Mouse (Mus musculus) bone marrow macrophage, adult 2 months (primary cell): ENCODE measurements around the gene Hist2h3c1. TPM values are rescaled to one million over a fixed set of nuclear protein-coding genes. Genes with fewer than 3 reads are reported as not detected.
"Not testable (repeated sequence)": the region's sequence is repeated elsewhere in the genome, so short reads cannot be mapped to it uniquely, and the experiment has no call there.

ENCODE experiments used
- H3K27ac ChIP-seq: 2 replicates; pipeline ENCODE4 v1.5.1; 2012; ENCODE audit warnings: low read depth, low read length; ENCODE audit not compliant: insufficient read depth
- H3K4me1 ChIP-seq: 2 replicates; pipeline ENCODE4 v1.6.1; 2012; ENCODE audit warnings: low read length; ENCODE audit not compliant: control insufficient read depth, insufficient read depth
- H3K4me3 ChIP-seq: 2 replicates; pipeline ENCODE4 v1.5.1; 2012; ENCODE audit warnings: mild to moderate bottlenecking, low read length, moderate library complexity; ENCODE audit not compliant: insufficient read depth
- CTCF ChIP-seq: IDR thresholded peaks from 2 replicates; pipeline ENCODE4 v1.5.1; 2012; ENCODE audit warnings: low read depth, mild to moderate bottlenecking, low read length, moderate library complexity
- POLR2A ChIP-seq: IDR thresholded peaks from 2 replicates; pipeline ENCODE4 v1.6.1; 2012; ENCODE audit warnings: mild to moderate bottlenecking, low read depth, low read length, borderline replicate concordance
- polyA plus RNA-seq: library from polyadenylated mRNA; stranded (reverse); fragments of >200 nt; gene quantifications from 2 replicates; pipeline ENCODE4 v1.2.4, GENCODE M21; 2012; ENCODE audit not compliant: missing spikeins, insufficient read depth, insufficient read length

Gene Hist2h3c1
- 4.9 and 7.4 TPM in 2 replicates for polyA plus RNA-seq

- peak within 1 kb of the TSS; percentile 79 for H3K27ac ChIP-seq
- H3K4me1 ChIP-seq = peaks cover 40% of the 10 kb centered on the region
- peak within 1 kb of the TSS; percentile 61 for H3K4me3 ChIP-seq
These were observed at the start of gene Hist2h3c1 for GRCm38 (mm10) chr3:96246427-96246856. Hist2h3c1 (plus strand) TSS chr3:96246685.

DNA sequence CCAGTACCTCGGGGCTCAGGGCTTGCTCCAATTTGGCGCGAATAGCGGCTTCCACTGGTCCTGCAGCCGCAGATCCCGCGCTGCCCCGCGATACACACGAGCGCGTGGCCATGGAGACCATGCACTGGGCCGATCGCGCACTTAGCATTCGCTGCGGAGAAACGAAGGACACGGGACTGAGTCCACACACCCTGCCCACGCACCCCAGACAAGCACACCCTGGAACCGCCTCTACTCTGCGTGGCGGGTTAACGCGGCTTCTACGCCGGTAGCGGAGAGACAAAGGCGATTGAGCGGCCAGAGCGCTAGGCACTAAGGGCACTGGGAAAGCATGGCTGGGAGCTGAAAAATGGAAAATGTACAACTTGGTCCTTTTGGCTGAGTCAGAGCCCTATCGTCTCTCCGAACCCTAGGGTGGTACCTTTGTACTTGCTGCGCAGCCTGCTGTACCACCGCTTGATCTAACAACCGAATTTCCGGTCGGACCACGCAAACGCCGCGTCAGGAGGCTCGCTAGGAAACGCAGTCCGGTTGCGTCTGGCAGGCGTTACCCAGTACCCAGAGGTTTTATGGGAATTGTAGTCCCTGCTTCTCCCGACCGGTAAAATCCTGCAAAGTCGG is 49.2 kb upstream of the Hist2h3c1 start:
- H3K4me1 ChIP-seq = peaks cover 11% of the 10 kb centered on the region
- H3K4me3 ChIP-seq = peak overlapping the region; percentile 77
- TF ChIP-seq POLR2A (0 out of 2 replicates have a peak, but pooled peaks have one; percentile 30), CTCF (no peak)
- H3K27ac ChIP-seq = peak overlapping the region; percentile 62

DNA sequence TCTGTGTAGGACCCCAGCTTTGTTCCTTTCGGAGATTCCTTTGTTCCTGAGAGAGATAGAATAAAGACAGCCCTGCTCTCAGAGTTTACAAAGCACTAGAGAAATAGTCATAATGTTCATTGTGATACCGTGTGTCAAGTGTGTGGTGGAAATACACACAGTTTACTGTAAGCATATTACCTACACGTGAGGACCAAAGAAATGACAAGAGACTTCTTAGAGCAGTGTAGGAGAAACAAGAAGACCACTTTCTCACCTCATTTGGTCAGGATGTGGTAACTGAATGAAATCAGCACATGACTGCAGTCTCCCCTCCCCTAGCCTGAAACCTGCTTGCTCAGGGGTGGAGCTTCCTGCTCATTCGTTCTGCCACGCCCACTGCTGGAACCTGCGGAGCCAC is 48.3 kb upstream of the Hist2h3c1 start:
- Histone ChIP-seq H3K27ac (no peak overlapping the region), H3K4me1 (peaks cover 11% of the 10 kb centered on the region), H3K4me3 (0 out of 2 replicates have a peak overlapping the region, but pooled peaks have one; percentile 9)
- no peak for TF ChIP-seq POLR2A
- no peak for TF ChIP-seq CTCF

- H3K27ac ChIP-seq, H3K4me3 ChIP-seq: not testable (repeated sequence)
- peaks cover 11% of the 10 kb centered on the region for H3K4me1 ChIP-seq
These were observed 47.8 kb upstream of the Hist2h3c1 start for GRCm38 (mm10) chr3:96198601-96199251.

DNA sequence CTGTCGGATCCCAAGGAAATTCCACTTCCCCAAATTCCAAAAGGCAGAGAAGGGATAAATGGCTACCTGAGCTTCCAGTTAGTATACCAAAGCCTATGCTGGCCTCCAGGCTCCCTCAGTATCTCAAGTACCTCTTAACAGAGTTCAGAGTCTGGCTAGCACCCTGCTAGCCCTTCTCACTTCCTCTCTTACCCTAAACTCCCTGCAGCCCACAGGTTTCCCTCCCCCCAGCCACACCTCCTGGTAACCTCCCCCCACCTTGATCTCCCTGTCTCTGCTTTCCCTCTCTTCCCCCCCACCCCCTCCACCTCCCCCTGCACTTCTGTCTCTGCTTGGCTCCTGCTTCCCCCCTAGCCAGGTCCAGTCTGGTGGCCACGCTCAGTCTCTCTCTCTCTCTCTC is 46.8 kb upstream of the Hist2h3c1 start:
- H3K4me3 ChIP-seq = no peak overlapping the region
- no peak for TF ChIP-seq POLR2A
- no peak for TF ChIP-seq CTCF
- H3K4me1 ChIP-seq = peaks cover 11% of the 10 kb centered on the region
- no peak overlapping the region for H3K27ac ChIP-seq

- Histone ChIP-seq H3K27ac (no peak overlapping the region), H3K4me1 (no peaks in the 10 kb centered on the region), H3K4me3 (no peak overlapping the region)
- no peak for TF ChIP-seq POLR2A
- no peak for TF ChIP-seq CTCF
These were observed 38.7 kb upstream of the Hist2h3c1 start for GRCm38 (mm10) chr3:96207819-96208218.

DNA sequence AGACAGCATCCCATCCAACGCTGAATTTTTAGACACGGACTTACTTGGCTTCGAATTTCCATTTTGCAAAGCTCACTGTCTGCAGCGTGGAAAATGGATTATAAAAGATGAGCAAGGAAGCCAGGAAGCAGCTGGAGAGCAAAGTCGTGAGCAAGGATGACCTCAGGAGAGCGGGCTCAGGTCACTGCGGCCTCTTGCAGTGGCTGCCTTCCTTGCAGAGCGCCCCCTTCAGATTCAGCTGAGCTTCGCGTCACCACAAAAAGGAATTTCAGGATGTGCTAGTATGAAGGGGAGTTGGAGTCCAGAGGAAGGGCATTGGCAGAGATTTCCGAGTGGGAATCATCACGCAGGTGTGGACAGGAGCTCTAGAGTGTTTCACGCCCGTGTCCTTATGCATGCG is 37.2 kb upstream of the Hist2h3c1 start:
- peaks cover 3% of the 10 kb centered on the region; the same call in 1 of the 2 replicates for H3K4me1 ChIP-seq
- 0 out of 2 replicates have a peak, but pooled peaks have one; percentile 13 for TF ChIP-seq CTCF
- TF ChIP-seq POLR2A = no peak
- H3K4me3 ChIP-seq = no peak overlapping the region
- H3K27ac ChIP-seq = no peak overlapping the region

DNA sequence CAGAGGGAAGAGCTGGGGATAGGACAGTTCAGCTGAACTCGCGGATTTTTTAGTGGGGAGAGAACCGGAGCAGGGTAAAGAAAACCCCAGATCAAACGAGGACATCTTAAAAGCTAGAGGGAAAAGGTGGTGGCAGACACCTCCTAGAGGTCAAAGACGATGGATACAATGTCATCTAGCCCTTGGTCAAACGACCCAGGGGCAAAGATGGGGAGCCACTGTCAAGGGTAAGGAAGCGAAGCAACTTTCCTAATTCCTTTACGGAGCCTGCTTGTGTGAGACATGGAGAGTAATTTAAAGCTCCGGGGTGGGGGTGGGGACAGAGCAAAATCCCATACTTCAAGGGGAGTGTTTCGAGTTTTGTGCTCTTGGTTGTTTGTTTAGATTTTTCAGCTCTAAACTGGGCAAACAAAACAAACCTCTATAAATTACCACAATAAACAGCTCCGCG is 27.3 kb upstream of the Hist2h3c1 start:
- peak overlapping the region; percentile 94 for H3K27ac ChIP-seq
- H3K4me1 ChIP-seq = peaks cover 11% of the 10 kb centered on the region
- TF ChIP-seq CTCF (peak; percentile 47; the same call in 1 of the 2 replicates), POLR2A (no peak)
- peak overlapping the region; percentile 83 for H3K4me3 ChIP-seq

DNA sequence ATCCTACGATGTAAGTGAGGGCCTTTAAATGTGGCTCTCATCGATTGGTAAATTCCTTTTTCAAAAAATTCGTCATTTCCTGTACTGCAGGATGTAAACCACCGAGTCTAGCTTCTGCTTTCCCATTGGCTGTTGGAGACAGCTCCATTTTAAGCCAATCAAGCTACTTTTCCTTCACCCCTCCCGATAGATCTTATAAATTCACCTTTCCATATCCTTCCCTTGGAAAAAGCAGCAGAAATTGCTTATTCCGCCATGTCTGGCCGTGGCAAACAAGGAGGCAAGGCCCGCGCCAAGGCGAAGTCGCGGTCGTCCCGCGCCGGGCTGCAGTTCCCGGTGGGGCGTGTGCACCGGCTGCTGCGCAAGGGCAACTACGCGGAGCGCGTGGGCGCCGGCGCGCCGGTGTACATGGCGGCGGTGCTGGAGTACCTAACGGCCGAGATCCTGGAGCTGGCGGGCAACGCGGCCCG is 26.8 kb upstream of the Hist2h3c1 start, which contains the start of the genes Bola1 and Hist2h2ab:
Gene Bola1, minus strand, starts transcription at position 49 of the 470 bp plus-strand sequence.
Gene Hist2h2ab, plus strand, starts transcription at position 205 of the 470 bp plus-strand sequence.
- Histone ChIP-seq H3K4me1 (peaks cover 14% of the 10 kb centered on the region), H3K4me3 (peak within 1 kb of the TSS; percentile 83), H3K27ac (peak within 1 kb of the TSS; percentile 94)
- no peak for TF ChIP-seq CTCF
- TF ChIP-seq POLR2A = no peak
